Comparison of ENCODE assay signal across 30 mouse cellular contexts in genomic region chr14:110527306-110527705, GRCm38 (mm10).
DNase-seq lines count a peak whose midpoint lies in the region; ATAC-seq and TF ChIP-seq lines count a peak whose summit lies in the region.
"Had no signal": no experiment of that assay in that cellular context is flagged by ENCODE, and none has a peak within 500 bp of the region (broad histone marks: within the 10 kb centered on the region; RNA-seq: fewer than 3 reads in every experiment).

No protein-coding gene starts in this region.

- H3K9me3 ChIP-seq in midbrain, postnatal 0 days (ENCODE audit: low read length), result no peaks in the 10 kb centered on the region
- H3K9me3 ChIP-seq: embryonic facial prominence, embryonic 12.5 days; forebrain, embryonic 10.5 days; forebrain, embryonic 13.5 days; hindbrain, embryonic 10.5 days; hindbrain, embryonic 13.5 days; intestine, embryonic 15.5 days had no signal

- no peaks in the 10 kb centered on the region for H3K36me3 ChIP-seq in midbrain, postnatal 0 days (ENCODE audit: insufficient read depth, low read length)
- H3K36me3 ChIP-seq: embryonic facial prominence, embryonic 12.5 days; forebrain, embryonic 10.5 days; hindbrain, embryonic 10.5 days; hindbrain, embryonic 13.5 days; intestine, embryonic 15.5 days had no signal

- H3K9ac ChIP-seq in midbrain, postnatal 0 days (replicated peaks; ENCODE audit: low read length, poor library complexity, severe bottlenecking), result no peak overlapping the region
- H3K9ac ChIP-seq: embryonic facial prominence, embryonic 12.5 days; forebrain, embryonic 13.5 days; hindbrain, embryonic 13.5 days; intestine, embryonic 15.5 days had no signal

- DNase-seq in 416B (ENCODE audit: low read depth), result peak; percentile 61
- DNase-seq in Muller cell, postnatal 12 days (ENCODE audit: inconsistent ontology term), result peak; percentile 39
- peak; percentile 37 for DNase-seq in fat pad, adult 2 months (ENCODE audit: extremely low read depth, low read depth, low spot score)
- DNase-seq in right cerebral cortex, postnatal 10 days (ENCODE audit: low spot score in 2 of 2), result no peak
- DNase-seq in midbrain, postnatal 0 days (ENCODE audit: low spot score), result no peak
- no peak for DNase-seq in cerebellum, adult 2 months
- DNase-seq: adrenal gland, postnatal 10 days; adrenal gland, postnatal 36 days; cerebellum, adult 11 months; cerebellum, adult 8-10 months; cerebellum, postnatal 10 days; cerebellum, postnatal 36 days; embryo, embryonic 11 days; gastrocnemius, postnatal 10 days; gastrocnemius, postnatal 36 days; heart, adult 11 months; heart, postnatal 36 days; kidney, adult 11 months had no signal

- H3K27ac ChIP-seq in midbrain, postnatal 0 days (ENCODE audit: low read depth, low read length), result no peak overlapping the region
- no peak overlapping the region for H3K27ac ChIP-seq in cerebellum, adult 2 months (ENCODE audit: insufficient read depth, low read length)
- H3K27ac ChIP-seq: embryonic facial prominence, embryonic 12.5 days; forebrain, embryonic 10.5 days; forebrain, embryonic 13.5 days; hindbrain, embryonic 10.5 days; hindbrain, embryonic 13.5 days; intestine, embryonic 15.5 days had no signal

- no peaks in the 10 kb centered on the region for H3K27me3 ChIP-seq in midbrain, postnatal 0 days (ENCODE audit: insufficient read depth, low read length)
- H3K27me3 ChIP-seq in cerebellum, adult 2 months (ENCODE audit: control insufficient read depth, insufficient read depth, low read length), result no peaks in the 10 kb centered on the region
- H3K27me3 ChIP-seq: embryonic facial prominence, embryonic 12.5 days; forebrain, embryonic 13.5 days; hindbrain, embryonic 13.5 days; intestine, embryonic 15.5 days; Patski had no signal

- TF ChIP-seq CTCF in midbrain, postnatal 0 days (IDR thresholded peaks at IDR 0.05), result no peak
- no peak for TF ChIP-seq CTCF in cerebellum, adult 2 months (IDR thresholded peaks at IDR 0.05; ENCODE audit: borderline replicate concordance, insufficient read depth, low read depth, low read length)

- TF ChIP-seq POLR2A in cerebellum, adult 2 months (IDR thresholded peaks at IDR 0.05; ENCODE audit: borderline replicate concordance, insufficient read depth, low read length), result no peak

- ATAC-seq in midbrain, postnatal 0 days (ENCODE audit: low FRiP score), result no peak
- ATAC-seq: CD4-positive, CD25-positive, alpha-beta regulatory T cell, adult 4 months; forebrain, embryonic 13.5 days; forebrain, embryonic 16.5 days; hindbrain, embryonic 16.5 days; intestine, embryonic 15.5 days; Patski had no signal

- 65% methylated on average over 3 of the region's 3 CpGs for WGBS in midbrain, postnatal 0 days
- WGBS in cerebellum, adult 2 months, result 87% methylated on average over 3 of the region's 3 CpGs

- no peaks in the 10 kb centered on the region for H3K4me1 ChIP-seq in midbrain, postnatal 0 days (ENCODE audit: insufficient read depth, low read length)
- H3K4me1 ChIP-seq in cerebellum, adult 2 months (ENCODE audit: control insufficient read depth, insufficient read depth, low read length), result no peaks in the 10 kb centered on the region
- H3K4me1 ChIP-seq: embryonic facial prominence, embryonic 12.5 days; forebrain, embryonic 10.5 days; forebrain, embryonic 13.5 days; hindbrain, embryonic 10.5 days; hindbrain, embryonic 13.5 days; intestine, embryonic 15.5 days had no signal

- H3K4me3 ChIP-seq in midbrain, postnatal 0 days (ENCODE audit: low read depth, low read length), result no peak overlapping the region
- H3K4me3 ChIP-seq in cerebellum, adult 2 months (replicated peaks; ENCODE audit: insufficient read depth, low read depth, low read length), result no peak overlapping the region
- H3K4me3 ChIP-seq: embryonic facial prominence, embryonic 12.5 days; erythroblast, embryonic 14.5 days; forebrain, embryonic 10.5 days; forebrain, embryonic 13.5 days; hindbrain, embryonic 10.5 days; hindbrain, embryonic 13.5 days; intestine, embryonic 15.5 days had no signal

- no peak overlapping the region for H3K4me2 ChIP-seq in midbrain, postnatal 0 days (ENCODE audit: low read depth, low read length, poor library complexity, severe bottlenecking)
- H3K4me2 ChIP-seq: embryonic facial prominence, embryonic 12.5 days; forebrain, embryonic 13.5 days; heart, embryonic 11.5 days; hindbrain, embryonic 13.5 days; intestine, embryonic 15.5 days had no signal

Comparison
In these comparisons a context has a peak if more than half of its experiments do, and no peak if none do; other contexts are left out.
1. DNase-seq: peak in 416B (single experiment), Muller cell, postnatal 12 days (single experiment) and fat pad, adult 2 months (single experiment); none in right cerebral cortex, postnatal 10 days (0 of 2), midbrain, postnatal 0 days (single experiment) and cerebellum, adult 2 months (0 of 2).